Mouse (Mus musculus) gonadal fat pad, adult 2 months (tissue): ENCODE measurements at regions not wholly inside any gene's neighbourhood (a gene's known extent, or its start where the extent isn't known, plus 50 kb on each side); places are given as distances from the start of the nearest gene placed in this dataset.

Experiments used
- DNase-seq: peaks from one replicate; pipeline ENCODE4 v3.0.0-alpha.2; 2012; ENCODE audit warnings: low read depth

GRCm38 (mm10) chr5:120025212-120025611 lies 91.1 kb upstream of the Rbm19 start:
- DNase-seq, result no peak

DNA sequence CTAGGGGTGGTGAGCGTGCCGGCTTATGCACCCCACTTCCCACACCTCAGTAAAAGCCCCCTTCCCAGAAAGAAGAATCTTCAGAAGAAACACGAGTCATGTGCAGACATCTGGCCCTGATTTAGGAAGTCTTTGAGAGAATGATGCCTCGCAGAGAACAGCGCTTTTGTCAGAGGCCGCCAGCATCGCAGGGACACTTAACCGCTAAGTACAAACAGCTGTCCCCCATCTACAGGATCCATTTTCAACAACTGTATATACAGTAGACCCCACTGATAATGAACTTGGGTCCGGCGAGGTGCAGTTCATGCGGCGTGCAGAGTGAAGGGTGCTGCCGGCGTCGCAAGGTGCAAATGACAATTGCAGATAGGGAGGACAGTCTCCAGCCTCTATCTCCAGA lies 85.4 kb upstream of the Rbm19 start:
- DNase-seq, result no peak

DNA sequence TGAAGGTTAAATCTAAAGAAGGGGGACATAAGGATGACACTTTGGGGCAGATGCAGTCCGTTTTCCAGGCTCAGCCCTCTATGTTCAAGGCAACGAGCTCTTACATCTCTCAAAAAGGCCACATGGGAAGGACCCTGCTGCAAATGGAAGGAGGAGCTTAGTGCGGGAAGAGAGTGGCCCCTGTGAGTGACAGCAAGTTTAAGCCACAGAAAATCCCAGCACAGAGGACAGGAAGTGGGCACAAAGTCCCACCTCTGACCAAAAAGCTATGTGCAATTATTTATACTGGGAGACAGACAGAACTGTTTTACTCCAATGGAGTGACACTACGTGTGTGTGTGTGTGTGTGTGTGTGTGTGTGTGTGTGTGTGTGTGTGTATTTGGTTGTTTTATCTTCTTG lies 84.7 kb upstream of the Rbm19 start:
- DNase-seq, result no peak

DNA sequence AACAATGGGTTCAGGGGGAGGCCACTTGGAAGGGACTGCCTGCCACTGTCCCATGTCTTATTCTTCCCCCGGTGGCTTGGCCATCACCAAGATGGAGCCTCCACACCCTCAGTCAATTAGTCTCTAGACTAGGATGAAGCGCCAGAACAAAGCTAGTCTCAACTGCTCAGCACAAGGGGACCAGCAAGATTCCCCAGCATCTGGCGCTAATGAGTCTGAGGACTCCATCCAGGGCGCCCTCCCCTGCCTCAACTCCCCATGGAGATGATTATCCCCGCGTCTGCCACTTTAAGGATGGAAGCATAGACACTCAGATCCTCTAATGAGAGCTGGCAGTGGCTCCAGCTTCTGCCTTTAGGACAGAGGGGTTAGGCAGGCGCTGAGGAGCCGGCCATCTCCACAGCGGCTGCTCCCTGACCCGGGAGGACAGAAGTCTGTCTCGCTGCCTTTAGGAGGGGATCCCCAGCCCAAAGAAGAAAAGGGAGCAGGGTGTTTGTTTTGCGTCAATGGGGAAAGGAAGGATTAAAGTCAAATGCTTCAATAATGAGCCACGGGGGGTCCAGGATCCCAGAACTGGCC lies 81.7 kb upstream of the Rbm19 start:
- no peak for DNase-seq

DNA sequence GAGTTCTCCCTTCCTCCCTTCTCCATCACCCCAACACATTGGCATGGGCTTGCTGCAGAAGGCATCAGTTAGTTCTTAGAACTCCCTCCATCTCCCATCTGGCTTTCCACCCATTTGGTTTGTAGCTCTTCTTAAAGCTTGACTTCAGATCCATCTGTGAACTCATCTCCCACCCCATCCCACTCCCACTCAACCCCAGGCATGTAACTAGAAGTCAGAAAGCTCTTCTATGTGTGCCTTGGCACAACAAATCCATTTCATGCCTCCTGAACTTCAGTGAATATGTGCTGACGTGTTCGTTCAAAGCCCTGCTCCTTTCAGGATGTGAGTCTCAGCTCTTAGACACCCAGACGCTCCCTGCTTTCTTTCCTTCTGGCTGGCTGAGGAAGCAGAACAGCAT lies 81.0 kb upstream of the Rbm19 start:
- no peak for DNase-seq

DNA sequence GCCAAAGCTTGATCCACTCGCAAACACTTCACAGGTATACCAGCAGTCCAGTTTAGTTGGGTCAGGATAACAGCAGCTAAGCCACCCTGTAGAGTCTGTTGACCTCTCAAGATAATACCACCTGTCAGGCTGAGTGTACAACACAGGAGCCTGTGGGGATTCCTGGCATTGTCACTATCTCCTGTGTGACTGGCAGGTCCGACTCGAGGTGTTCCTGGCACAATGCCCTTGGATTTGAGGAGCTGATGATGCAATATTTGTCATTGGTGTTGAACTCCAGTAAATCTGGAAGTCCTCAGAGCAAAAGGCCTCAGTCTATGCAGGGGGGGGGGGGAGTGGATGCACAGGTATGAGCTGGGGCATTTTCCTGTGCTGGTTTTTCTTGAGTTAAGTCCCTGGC lies 78.5 kb upstream of the Rbm19 start:
- DNase-seq, result no peak

GRCm38 (mm10) chr5:120043786-120044185 lies 72.5 kb upstream of the Rbm19 start:
- DNase-seq, result no peak

DNA sequence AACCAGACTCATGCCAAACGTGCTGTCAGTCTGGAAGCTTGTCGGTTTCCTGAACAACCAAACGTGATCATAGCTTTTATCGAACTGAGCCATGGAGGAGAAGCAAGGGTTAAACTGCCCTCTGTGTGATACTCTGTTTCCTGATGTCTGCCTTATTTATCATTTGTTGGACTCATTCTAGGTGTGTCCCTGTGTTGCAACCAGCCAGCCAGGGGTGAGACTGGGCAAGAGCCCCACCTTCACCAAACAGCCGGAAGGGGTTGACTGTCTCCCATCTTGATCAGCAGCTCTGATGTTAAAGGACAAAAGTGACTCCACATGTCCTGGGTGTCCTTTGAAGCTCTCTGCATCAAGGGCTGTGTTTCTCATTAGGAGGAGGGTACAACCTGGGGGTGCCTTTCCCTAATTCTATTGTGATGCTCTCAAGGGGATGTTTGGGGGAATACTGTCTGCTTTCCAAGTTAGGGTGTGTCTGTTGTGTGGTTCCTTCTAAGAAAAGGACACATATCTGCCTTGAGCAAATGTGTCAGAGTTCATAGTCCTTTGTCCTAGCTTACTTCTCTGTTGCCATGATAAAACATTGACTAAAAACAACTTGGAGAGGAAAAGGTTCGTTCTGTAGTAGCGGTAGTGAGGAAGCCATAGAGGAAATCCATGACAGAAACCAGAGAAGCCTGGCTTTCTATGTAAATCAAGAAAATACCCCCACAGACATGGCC lies 67.0 kb upstream of the Rbm19 start:
- no peak for DNase-seq

DNA sequence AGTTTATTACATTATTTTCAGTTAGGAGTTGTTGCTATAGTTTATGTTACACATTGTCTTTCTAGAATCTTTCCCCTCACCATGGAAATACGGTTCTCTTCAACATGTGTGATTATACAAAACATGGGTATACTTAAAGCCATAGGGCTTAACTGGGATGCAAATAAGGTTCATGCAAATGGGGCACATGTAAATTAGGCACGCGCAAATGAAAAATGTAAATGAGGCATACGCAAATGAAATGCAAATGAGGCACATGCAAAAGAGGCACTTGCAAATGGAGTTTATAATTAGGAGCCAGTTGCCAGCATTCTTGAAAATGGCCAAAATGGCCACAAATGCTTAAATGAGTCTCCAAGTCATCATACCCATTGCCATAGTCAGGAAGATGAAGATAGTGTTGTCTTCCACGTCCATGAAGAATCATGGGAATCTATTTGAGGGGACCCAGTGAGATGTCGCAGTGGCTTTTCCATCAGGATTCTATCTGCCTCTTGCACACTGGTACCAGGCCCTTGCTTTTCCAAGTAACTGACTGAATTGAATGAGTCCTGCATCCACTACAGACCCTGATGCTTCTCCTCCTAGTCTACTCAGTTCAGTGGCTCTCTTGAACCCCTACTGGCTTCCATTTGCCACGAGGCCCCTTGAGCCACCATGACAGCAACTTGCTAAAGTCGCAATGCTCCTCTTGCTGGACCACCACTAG lies 65.4 kb upstream of the Rbm19 start:
- no peak for DNase-seq

- no peak for DNase-seq
Measured at GRCm38 (mm10) chr5:120054498-120055167, 61.6 kb upstream of the Rbm19 start.
